Mouse (Mus musculus): ENCODE measurements around the gene Nacad.
A peak's percentile ranks its signal among the peaks of the same experiment; 100 is the strongest.
"Not testable (repeated sequence)": the region's sequence is repeated elsewhere in the genome, so short reads cannot be mapped to it uniquely, and the experiment has no call there.

Nacad gene

DNA sequence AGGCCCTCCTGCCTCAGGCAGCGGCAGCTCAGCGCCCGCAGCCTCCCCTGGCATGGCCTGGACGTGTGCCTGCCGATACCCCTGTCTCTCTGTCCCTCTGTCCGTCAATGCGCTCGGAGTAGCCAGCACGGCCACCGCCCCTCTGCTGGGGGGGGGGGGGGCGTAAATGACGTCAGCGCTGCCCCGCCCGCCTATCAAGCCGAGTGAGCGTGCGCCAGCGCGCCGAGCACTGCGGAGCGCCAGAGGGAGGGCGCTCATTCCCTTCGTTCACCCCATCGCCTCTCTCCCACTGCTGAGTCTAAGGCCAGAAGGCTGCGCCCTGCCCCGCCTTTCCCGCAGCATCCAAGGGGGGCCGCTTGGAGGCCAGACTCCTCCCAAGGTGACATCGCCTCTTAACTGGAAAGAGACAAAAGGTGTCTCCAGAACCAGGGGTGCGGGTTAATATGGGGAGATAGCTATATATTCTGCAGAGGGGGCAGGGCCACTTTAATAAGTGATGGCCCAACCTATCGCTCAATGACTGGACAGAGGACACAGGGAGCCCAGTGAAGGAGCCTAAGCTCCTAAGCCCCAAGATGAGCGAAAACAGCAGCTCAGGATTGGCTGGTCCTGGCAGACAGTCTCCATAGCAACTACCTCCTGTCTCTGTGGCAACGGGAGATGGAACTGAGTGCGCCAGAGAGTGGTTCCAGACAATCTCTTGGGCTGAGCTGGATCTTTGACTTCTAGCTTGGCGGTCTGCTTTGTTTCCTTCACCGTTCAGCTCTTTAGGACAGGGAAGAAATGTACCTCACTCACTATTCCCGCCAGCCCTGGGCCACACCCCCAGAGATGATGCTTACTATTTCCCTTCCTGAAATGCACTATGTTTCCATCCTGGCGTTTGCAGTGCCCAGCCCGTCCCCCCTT, at the start of gene Nacad:
Gene Nacad, minus strand, starts transcription at position 563 of the 909 bp plus-strand sequence.
- peak; percentile 34 to 63 for DNase-seq

DNA sequence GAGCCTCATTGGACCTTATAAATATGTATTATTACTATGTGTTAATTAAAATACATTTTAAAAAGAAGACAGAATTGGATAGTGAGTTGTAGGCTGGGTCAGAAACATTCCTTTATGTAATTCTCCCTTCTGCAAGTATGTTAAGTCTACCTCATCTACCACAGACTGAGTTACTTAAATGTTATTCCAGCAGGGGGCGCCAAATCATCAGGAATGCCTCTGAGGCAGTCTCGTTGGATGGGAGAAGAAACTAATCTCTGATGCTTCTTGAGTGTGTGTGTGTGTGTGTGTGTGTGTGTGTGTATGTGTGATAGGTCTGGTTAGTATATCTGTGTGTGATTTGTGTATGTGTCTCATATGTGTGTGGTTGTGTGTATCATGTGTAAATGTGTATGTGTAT, 49.0 kb upstream of the Nacad start:
- peak in 1 of 2 experiments; percentile 82 for DNase-seq

DNA sequence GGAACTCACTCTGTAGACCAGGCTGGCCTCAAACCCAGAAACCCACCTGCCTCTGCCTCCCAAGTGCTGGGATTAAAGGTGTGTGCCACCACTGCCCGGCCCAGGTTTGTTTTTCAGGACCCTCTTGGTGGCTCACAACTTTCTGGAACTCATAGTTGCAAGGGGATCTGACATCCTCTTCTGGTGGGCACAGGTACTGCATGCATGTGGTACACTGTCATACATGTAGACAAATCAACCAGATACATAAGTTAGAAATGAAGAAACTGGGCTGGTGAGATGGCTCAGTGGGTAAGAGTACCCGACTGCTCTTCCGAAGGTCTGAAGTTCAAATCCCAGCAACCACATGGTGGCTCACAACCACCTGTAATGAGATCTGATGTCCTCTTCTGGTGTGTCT, 47.1 kb upstream of the Nacad start:
- DNase-seq = not testable (repeated sequence)

DNA sequence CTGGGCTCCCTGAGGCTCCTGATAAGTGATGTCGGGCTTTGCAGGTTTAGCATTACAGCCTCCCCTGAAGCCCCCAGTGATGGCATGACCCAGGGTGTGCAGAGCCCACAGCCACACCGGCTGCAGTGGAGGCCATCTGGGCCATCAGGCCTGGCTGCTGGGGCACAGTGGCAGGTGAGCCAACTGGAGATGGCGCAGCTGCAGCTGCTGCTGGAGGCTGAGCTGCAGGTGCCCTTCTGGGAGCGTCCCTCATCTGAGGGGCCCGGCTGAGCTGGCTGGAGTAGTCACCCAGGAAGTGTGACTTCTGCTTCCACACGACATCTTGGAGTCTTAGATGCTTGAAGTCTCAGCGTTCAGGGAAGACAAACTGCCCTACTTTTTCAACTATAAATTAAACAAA, 44.7 kb upstream of the Nacad start:
- DNase-seq = no peak

- DNase-seq = no peak
These were observed 42.2 kb upstream of the Nacad start for GRCm38 (mm10) chr11:6647831-6648724.

- no peak for DNase-seq
These were observed 38.7 kb upstream of the Nacad start for GRCm38 (mm10) chr11:6644566-6644965.

DNA sequence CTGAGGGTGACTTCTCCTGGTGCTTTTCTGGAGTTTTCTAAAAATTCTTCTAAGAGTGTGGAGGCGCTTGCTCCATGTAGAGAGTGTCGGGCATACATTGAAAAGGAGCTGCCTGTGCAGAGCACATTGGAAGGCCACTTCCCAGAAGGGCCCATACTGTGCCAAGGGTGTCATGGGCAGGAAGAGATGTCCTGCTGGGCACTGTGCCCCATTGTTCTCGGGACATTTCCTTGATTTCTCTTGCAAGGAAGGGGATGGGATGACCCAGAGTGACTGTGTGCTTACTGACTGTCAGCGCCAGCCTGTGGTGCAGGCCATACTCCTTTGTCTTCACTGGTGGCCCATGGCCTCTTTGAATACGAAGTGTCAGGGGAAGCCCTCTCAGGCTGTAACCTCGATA, 33.2 kb upstream of the Nacad start:
- peak; percentile 20 to 41 for DNase-seq

GRCm38 (mm10) chr11:6638537-6638936, 32.7 kb upstream of the Nacad start, which contains the start of gene Wap:
Gene Wap, minus strand, starts transcription at chr11:6638637.
- DNase-seq = no peak

DNA sequence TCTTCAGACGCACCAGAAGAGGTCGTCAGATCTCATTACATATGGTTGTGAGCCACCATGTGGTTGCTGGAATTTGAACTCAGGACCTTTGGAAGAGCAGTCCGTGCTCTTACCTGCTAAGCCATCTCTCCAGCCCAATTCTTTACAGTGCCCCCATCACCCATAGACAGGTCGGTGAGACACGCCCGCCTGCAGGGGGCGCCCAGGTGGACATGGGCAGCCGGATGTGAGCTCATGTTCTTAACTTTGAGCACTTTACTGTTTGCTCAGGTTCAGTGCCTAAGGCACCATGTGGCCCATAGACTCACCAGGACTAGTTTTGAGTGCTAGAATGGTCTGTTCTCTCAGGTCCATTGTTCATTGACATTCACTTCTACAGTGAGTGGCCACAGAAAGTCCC, 30.3 kb upstream of the Nacad start:
- no peak for DNase-seq

- peak in 1 of 2 experiments; percentile 47 for DNase-seq
These were observed 23.8 kb upstream of the Nacad start for GRCm38 (mm10) chr11:6629655-6630054.

DNA sequence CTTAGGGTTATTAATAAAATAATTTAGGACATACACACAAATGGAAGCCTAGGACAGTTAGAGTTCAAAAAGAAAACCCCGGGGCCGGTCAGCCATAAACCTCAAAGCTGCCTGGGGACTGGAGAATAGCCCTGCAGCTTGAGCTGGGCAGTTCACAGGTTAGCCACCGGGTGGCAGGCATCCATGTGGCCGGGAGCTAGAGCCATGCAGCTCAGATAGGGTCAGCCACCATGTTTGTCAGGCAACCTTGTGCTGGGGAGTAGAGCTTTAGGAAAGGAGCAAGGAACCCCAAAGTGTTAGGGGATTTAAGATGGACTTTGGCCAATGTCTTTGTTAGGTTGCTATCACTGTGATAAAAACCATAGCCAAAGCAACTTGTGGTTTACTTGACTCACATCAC, 22.7 kb upstream of the Nacad start:
- peak; percentile 59 to 73 for DNase-seq

GRCm38 (mm10) chr11:6627731-6628130, 21.9 kb upstream of the Nacad start:
- DNase-seq = no peak

DNA sequence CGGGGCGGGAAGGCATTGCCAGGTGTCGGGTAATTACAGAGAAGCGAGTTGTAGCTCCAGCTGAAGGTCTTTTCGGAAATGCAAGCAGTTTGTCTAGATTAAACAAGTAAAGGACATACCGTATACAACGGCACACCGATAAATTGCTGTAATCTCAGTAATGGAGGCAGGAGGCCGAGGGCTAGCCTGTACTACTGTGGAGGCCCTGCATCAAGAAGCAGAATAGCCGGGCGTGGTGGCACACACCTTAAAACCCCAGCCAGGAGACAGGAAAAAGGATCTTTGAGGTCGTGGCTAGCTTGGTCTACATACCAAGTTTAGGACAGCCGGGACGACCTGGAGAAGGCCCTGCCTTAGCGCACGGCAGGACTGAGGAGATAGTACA, 20.5 kb upstream of the Nacad start:
- DNase-seq = no peak

GRCm38 (mm10) chr11:6625478-6626387, 19.9 kb upstream of the Nacad start, which contains the start of gene Tbrg4:
Gene Tbrg4, minus strand, starts transcription at chr11:6626067.
- peak; percentile 94 to 96 for DNase-seq

DNA sequence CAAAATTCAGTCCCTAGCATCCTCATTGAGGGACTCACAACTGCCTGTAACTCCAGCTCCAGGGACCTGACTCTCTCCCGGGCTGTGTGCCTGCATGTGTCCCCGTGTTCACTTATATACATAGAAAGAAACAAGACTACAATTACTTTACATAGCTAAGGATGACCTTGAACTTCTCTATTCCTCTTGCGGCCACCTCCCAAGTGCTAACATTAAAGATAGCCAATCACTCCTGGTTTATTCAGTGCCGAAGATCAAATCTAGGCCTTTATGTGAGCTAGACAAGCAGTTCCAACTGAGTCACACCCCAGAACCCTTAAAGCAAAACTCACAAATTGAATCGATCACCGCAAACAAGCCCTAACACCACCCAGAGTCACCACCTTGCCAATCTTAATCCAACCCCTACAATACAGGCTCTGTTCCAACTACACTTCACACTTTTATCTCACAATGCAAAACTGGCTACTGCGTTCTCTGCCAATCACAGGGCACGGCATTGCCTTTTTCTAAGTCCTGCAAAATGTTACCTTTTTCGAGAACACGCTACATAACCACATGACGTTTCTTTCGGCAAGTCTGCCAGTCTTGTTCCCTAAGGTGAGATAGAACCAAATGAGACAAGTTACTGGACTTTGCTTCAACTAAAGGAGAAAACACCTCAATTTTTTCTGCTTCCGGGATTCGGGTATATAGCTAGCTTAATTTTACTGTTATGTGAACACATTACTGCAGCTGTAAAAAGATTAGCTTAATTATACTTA, 18.9 kb upstream of the Nacad start:
- no peak for DNase-seq

GRCm38 (mm10) chr11:6623704-6624103, 17.9 kb upstream of the Nacad start:
- peak in 1 of 2 experiments; percentile 26 for DNase-seq

GRCm38 (mm10) chr11:6615250-6616205, 9.7 kb upstream of the Nacad start:
- DNase-seq = no peak

DNA sequence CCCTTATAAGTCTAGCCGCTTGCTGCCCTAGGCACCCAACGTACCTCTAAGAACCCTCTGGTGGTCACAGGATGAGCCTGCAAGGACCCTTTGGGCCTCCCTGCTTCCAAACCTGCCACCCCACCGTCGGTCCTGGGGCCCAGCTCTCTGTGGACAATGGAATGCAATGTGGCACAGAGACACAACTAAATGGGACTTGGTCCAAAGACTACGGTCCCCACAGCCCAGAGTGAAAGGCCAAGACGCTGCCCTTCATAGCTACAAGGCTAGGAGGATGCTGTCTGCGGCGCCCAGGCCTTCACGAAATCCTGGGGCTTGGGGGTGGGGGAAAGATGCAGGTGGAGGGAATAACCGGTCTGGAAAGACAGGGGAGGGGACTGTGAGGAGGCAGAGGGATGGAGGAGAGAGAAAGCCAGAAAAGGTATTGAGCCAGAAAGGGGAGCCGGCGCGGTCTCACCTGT, 802 bp downstream of the Nacad start:
- no peak for DNase-seq

DNA sequence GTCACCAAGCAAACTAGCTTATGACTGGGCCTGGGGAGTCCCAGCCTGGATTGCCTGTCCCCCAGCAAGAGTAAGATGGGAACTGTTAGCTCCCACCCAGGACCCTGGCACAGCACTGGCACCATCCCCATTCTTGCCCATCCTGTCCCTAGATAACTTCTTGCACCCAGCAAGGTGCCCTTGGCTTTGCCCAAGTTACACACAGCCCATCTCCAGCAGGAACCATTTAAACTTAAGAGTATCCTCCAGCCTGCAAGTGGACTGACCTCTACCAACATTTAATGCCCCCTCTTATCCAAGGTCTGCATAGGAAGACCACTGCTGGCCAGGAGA, 1.3 kb downstream of the Nacad start:
- DNase-seq = no peak

- DNase-seq = peak; percentile 66 to 75
These were observed 1.8 kb downstream of the Nacad start for GRCm38 (mm10) chr11:6603887-6604603.

Measured in lung, postnatal 4 days (tissue).